ENCODE assay signal across 10 mouse cellular contexts in genomic region chr2:30698758-30699535, GRCm38 (mm10).
DNase-seq lines count a peak whose midpoint lies in the region; ATAC-seq and TF ChIP-seq lines count a peak whose summit lies in the region.
"Had no signal": no experiment of that assay in that cellular context is flagged by ENCODE, and none has a peak within 500 bp of the region (broad histone marks: within the 10 kb centered on the region; RNA-seq: fewer than 3 reads in every experiment).

No protein-coding gene starts in this region.

- ATAC-seq in forebrain, embryonic 16.5 days = no peak
- ATAC-seq in midbrain, embryonic 16.5 days = peak; percentile 19; the same call in 1 of the 2 replicates

- H3K4me1 ChIP-seq in forebrain, embryonic 16.5 days (replicated peaks; ENCODE audit: control insufficient read depth, insufficient read depth, low read length) = peaks cover 33% of the 10 kb centered on the region
- peaks cover 41% of the 10 kb centered on the region for H3K4me1 ChIP-seq in midbrain, embryonic 16.5 days (ENCODE audit: control insufficient read depth, insufficient read depth, low read length)

- TF ChIP-seq CTCF in gastrocnemius, adult 2 months (IDR thresholded peaks at IDR 0.05) = no peak
- TF ChIP-seq CTCF in layer of hippocampus, adult 2 months (conservative IDR thresholded peaks at IDR 0.05) = no peak

- no peaks in the 10 kb centered on the region for H3K36me3 ChIP-seq in forebrain, embryonic 16.5 days (ENCODE audit: control insufficient read depth, insufficient read depth)
- no peaks in the 10 kb centered on the region for H3K36me3 ChIP-seq in midbrain, embryonic 16.5 days (ENCODE audit: control insufficient read depth, insufficient read depth, low read length)
- H3K36me3 ChIP-seq: liver, embryonic 13.5 days had no signal

- no peaks in the 10 kb centered on the region for H3K9me3 ChIP-seq in forebrain, embryonic 16.5 days (ENCODE audit: control insufficient read depth, low read length)
- no peaks in the 10 kb centered on the region for H3K9me3 ChIP-seq in midbrain, embryonic 16.5 days (replicated peaks; ENCODE audit: control insufficient read depth, low read length, poor library complexity, severe bottlenecking)

- no peak overlapping the region for H3K4me3 ChIP-seq in gastrocnemius, adult 2 months
- no peak overlapping the region for H3K4me3 ChIP-seq in layer of hippocampus, adult 2 months
- no peak overlapping the region for H3K4me3 ChIP-seq in forebrain, embryonic 16.5 days (replicated peaks; ENCODE audit: low read length)
- no peak overlapping the region for H3K4me3 ChIP-seq in midbrain, embryonic 16.5 days (ENCODE audit: low read depth, low read length)
- H3K4me3 ChIP-seq: erythroblast, embryonic 14.5 days; liver, embryonic 13.5 days had no signal

- 0 out of 2 replicates have a peak overlapping the region, but pooled peaks have one; percentile 17 for H3K9ac ChIP-seq in forebrain, embryonic 16.5 days (replicated peaks; ENCODE audit: low read depth, low read length)
- no peak overlapping the region for H3K9ac ChIP-seq in midbrain, embryonic 16.5 days (ENCODE audit: low read depth, low read length)
- H3K9ac ChIP-seq: liver, embryonic 13.5 days had no signal

- intact Hi-C loops in gastrocnemius, adult 2 months (cut with DNase I) = no loop called here

- H3K27me3 ChIP-seq in forebrain, embryonic 16.5 days (replicated peaks; ENCODE audit: control insufficient read depth, insufficient read depth, low read length) = no peaks in the 10 kb centered on the region
- H3K27me3 ChIP-seq in midbrain, embryonic 16.5 days (ENCODE audit: control insufficient read depth, insufficient read depth, low read depth, low read length) = no peaks in the 10 kb centered on the region

- WGBS in forebrain, embryonic 16.5 days = 74% methylated on average over 6 of the region's 6 CpGs
- WGBS in midbrain, embryonic 16.5 days = 62% methylated on average over 6 of the region's 6 CpGs

- no peak for DNase-seq in gastrocnemius, adult 2 months
- no peak for DNase-seq in gastrocnemius, postnatal 10 days
- no peak for DNase-seq in layer of hippocampus, adult 2 months (ENCODE audit: low spot score in 2 of 2)
- no peak for DNase-seq in layer of hippocampus, adult 9-10 months (ENCODE audit: low spot score)
- no peak for DNase-seq in thymus, postnatal 0 days (ENCODE audit: low spot score)
- no peak for DNase-seq in adrenal gland, postnatal 25 days

- peak overlapping the region; percentile 92 for H3K27ac ChIP-seq in gastrocnemius, adult 2 months
- peak overlapping the region; percentile 94 for H3K27ac ChIP-seq in layer of hippocampus, adult 2 months
- H3K27ac ChIP-seq in forebrain, embryonic 16.5 days (ENCODE audit: low read length) = no peak overlapping the region
- H3K27ac ChIP-seq in midbrain, embryonic 16.5 days (ENCODE audit: low read length) = peak overlapping the region; percentile 62

- H3K4me2 ChIP-seq in forebrain, embryonic 16.5 days (ENCODE audit: low read length) = no peak overlapping the region
- no peak overlapping the region for H3K4me2 ChIP-seq in midbrain, embryonic 16.5 days (ENCODE audit: low read length)
